Mouse (Mus musculus) gonadal fat pad, adult 2 months (tissue): ENCODE measurements around the gene Smo. TPM values are rescaled to one million over a fixed set of nuclear protein-coding genes. Genes with fewer than 3 reads are reported as not detected.

Experiments used
- DNase-seq: peaks from one replicate; pipeline ENCODE4 v3.0.0-alpha.2; 2012; ENCODE audit warnings: low read depth
- polyA plus RNA-seq: library from polyadenylated mRNA; depleted of rRNA; stranded (reverse); fragments of >200 nt; gene quantifications from 2 replicates; pipeline ENCODE4 v1.2.3, GENCODE M21; 2012; rRNA removed

Gene Smo
- polyA plus RNA-seq, 1 experiment, result 38.8 TPM

GRCm38 (mm10) chr6:29774161-29774560, 38.9 kb downstream of the Smo start:
- DNase-seq, result no peak

GRCm38 (mm10) chr6:29775609-29776008, 40.3 kb downstream of the Smo start:
- no peak for DNase-seq

DNA sequence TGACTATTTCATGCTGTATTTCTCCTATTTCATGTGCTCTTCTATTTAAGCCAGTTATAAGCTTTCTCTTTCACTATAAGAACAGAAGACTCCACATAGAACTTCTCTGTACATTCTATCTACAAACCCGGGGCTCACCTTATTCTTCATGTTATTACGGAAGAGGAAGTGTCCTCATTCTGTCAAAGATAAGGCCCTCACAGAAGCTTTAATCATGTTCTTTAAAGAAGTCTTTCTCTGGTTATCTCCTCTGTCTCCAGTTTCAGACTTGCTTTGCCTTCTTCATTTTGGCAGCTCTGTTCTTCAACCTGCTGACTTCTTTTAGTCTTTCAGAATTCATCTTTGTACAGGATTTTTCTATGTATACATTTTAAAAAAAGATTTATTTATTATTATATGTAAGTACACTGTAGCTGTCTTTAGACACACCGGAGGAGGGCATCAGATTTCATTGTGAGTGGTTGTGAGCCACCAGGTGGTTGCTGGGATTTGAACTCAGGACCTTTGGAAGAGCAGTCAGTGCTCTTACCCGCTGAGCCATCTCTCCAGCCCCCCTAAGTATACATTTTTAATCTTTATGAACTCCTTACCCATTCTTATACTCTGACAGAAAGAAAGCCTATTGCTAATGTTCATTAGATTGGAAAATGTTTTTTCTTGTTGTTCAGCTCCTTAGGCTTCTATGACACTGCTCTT, 41.4 kb downstream of the Smo start:
- no peak for DNase-seq

DNA sequence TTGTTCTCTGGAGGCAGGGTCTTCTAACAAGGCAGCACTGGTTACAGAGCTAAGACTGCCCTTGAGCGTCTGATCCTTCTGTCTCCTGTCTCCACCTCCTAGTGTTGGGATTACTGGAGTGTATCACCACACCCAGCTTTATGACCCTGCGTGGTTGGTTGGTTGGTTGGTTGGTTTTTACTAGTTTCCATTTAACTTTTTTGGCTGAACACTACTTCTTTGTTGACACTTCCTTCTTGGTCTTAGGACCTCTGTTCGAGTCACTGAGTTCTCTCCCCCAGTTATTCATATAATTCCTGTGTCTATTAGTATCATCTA, 41.9 kb downstream of the Smo start:
- no peak for DNase-seq

DNA sequence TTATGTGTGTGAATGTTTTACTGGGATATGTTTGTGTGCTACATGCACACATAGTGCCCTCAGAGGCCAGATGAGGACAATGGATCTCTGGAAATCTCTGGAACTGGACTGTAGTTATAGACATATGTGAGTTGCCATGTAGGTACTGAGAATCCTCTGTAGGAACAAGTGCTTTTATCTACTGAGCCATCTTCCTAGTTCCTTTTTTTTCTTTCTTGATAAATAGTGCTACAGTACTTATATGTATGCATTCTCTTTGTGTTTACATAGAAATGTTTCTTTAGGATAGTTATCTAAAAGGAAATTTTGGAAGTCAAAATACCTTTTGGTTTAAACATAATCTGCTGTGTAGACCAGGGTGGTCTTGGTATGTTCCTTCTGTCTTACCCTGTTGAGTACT, 44.8 kb downstream of the Smo start:
- DNase-seq, result no peak

DNA sequence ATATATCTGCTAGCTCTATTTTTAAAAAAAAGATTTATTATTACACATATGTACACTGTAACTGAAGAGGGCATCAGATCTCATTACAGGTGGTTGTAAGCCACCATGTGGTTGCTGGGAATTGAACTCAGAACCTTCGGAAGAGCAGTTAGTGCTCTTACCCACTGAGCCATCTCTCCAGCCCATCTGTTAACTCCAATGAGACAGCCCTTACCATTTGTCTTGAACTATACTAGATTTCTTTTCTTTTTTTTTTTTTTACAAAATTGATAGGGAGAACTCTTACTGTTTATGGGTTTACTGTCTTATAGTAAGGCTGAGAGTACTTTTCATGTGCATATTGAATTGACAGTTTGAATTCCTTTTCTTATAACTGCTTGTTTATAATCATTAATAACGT, 45.3 kb downstream of the Smo start:
- DNase-seq, result no peak

GRCm38 (mm10) chr6:29782239-29782638, 46.9 kb downstream of the Smo start:
- no peak for DNase-seq

DNA sequence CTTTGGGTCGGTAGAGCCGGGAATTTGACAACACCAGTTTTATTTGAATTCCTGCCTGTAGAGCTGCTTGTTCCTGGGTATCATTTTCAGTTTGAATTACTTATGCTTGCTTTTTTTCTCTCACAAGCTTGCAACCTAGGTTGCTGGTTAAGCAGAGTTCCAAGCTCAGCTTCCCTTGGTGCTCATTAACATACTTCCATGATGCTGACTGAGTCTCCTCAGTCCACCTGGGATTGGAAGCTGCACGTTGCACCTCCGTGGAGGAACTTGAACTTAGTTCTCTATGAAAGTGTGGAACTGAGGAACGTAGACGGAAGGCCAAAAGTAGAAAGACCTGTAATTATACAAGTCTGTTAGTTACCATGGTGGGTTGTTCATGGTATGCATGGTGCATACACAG, 48.7 kb downstream of the Smo start:
- no peak for DNase-seq

DNA sequence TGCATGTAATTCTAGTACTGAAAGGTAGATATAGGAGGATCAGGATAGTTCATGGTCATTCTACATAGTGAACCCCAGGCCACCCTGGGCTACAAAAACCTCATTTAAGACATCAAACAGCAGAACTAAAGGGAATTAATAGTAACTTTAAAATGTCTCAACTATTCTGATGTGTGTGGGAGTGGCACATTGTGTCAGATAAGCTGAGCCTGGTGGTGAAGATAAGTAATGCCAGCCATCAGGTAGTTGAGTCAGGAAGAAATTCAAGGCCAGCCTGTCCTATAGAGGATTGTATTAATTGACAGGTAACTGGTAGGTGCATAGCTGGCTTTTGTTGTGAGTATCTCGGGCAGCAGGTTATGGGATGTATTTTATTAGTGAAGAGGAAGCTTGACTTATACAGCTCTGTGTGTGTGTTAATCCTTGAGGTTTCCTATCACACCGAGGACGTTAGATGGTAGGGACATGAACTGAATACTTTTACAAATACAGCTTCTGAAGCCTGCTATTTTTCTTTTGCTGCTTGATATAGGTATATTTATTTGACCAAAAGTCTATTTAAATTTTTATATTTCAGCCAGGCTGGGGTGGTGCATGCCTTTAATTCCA, 49.2 kb downstream of the Smo start:
- DNase-seq, result no peak

- DNase-seq, result no peak
Observed at GRCm38 (mm10) chr6:29785759-29786158, 50.5 kb downstream of the Smo start.

- DNase-seq, result no peak
Observed at GRCm38 (mm10) chr6:29788779-29789350, 53.6 kb downstream of the Smo start.

GRCm38 (mm10) chr6:29790014-29790698, 54.9 kb downstream of the Smo start:
- no peak for DNase-seq

- no peak for DNase-seq
Observed at GRCm38 (mm10) chr6:29793520-29793919, 58.2 kb downstream of the Smo start.

DNA sequence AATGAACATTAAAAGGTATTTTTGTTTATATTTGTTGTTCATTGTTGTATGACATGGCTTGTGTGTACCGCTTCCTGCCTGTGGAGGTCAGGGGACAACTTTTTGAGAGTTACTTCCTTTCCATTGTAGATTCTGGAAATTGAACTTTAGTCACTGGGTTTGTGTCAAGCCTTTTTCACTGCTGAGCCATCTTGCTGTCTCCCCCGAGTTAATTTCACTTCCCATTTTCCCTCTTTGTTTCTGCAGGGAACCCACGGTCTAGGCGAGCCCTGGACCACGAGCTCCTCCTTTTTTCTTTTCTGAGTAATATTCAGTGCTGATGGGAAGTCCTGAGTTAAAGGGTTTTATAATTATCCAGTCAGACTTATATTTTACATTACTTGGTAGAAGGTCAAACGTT, 59.3 kb downstream of the Smo start:
- DNase-seq, result no peak

- DNase-seq, result no peak
Observed at GRCm38 (mm10) chr6:29802979-29803378, 67.7 kb downstream of the Smo start.

- no peak for DNase-seq
Observed at GRCm38 (mm10) chr6:29804006-29804405, 68.7 kb downstream of the Smo start.

- DNase-seq, result no peak
Observed at GRCm38 (mm10) chr6:29805381-29805780, 70.1 kb downstream of the Smo start.

Other genes with a start within 250 kb of the Smo start
- gene Kcp, start 227.6 kb upstream of the Smo start, polyA plus RNA-seq, result 5.2 and 8.3 TPM in 2 replicates
- gene Irf5, start 208.9 kb upstream of the Smo start, polyA plus RNA-seq, result 13.5 and 16.3 TPM in 2 replicates
- gene Tnpo3, start 125.6 kb upstream of the Smo start, polyA plus RNA-seq, result 43.0 and 46.2 TPM in 2 replicates
- gene Tspan33, start 41.3 kb upstream of the Smo start, polyA plus RNA-seq, result 3.5 and 4.9 TPM in 2 replicates
- 38.1 and 40.6 TPM in 2 replicates for gene Ahcyl2, start 32.5 kb downstream of the Smo start, polyA plus RNA-seq
- gene Strip2, start 181.5 kb downstream of the Smo start, polyA plus RNA-seq, result 1.9 and 2.0 TPM in 2 replicates